Mouse (Mus musculus) lung, embryonic 14.5 days (tissue): ENCODE data around the gene Ifnz. TPM values are rescaled to one million over a fixed set of nuclear protein-coding genes. Genes with fewer than 3 reads are reported as not detected.
"Not testable (repeated sequence)": the region's sequence is repeated elsewhere in the genome, so short reads cannot be mapped to it uniquely, and the experiment has no call there.

Experiments
- ATAC-seq: fragments of 200-750 bp; cut with Nextera tagmentation; 2 replicates; pipeline ENCODE4 v1.8.0; 2017; ENCODE audit warnings: mild to moderate bottlenecking, moderate TSS enrichment, moderate library complexity; ENCODE audit not compliant: insufficient read depth
- DNase-seq: peaks from one replicate; pipeline ENCODE4 v3.0.0-alpha.2; 2015
- H3K27ac ChIP-seq: fragments of 300-500 bp; sonication (generic); 2 replicates; pipeline ENCODE4 v1.5.1; 2014; ENCODE audit warnings: low read depth, mild to moderate bottlenecking, moderate library complexity
- H3K27me3 ChIP-seq: fragments of 300-500 bp; sonication (generic); 2 replicates; pipeline ENCODE4 v1.6.1; 2014; ENCODE audit warnings: low read length, control low read depth; ENCODE audit not compliant: insufficient read depth
- H3K36me3 ChIP-seq: fragments of 300-500 bp; sonication (generic); 2 replicates; pipeline ENCODE4 v1.6.1; 2014; ENCODE audit warnings: control low read depth; ENCODE audit not compliant: insufficient read depth
- H3K4me1 ChIP-seq: fragments of 300-500 bp; sonication (generic); 2 replicates; pipeline ENCODE4 v1.6.1; 2014; ENCODE audit warnings: antibody characterized with exemption, control low read depth; ENCODE audit not compliant: insufficient read depth
- H3K4me2 ChIP-seq: fragments of 300-500 bp; sonication (generic); 2 replicates; pipeline ENCODE4 v1.6.1; 2014; ENCODE audit warnings: mild to moderate bottlenecking
- H3K4me3 ChIP-seq: fragments of 300-500 bp; sonication (generic); 2 replicates; pipeline ENCODE4 v1.5.1; 2014; ENCODE audit warnings: low read depth, low read length
- H3K9ac ChIP-seq: fragments of 300-500 bp; sonication (generic); 2 replicates; pipeline ENCODE4 v1.6.1; 2014
- H3K9me3 ChIP-seq: fragments of 300-500 bp; sonication (generic); 2 replicates; pipeline ENCODE4 v1.6.1; 2016; ENCODE audit warnings: low read depth, low read length, control low read depth
- CTCF ChIP-seq: IDR thresholded peaks from 2 replicates; pipeline ENCODE4 v1.5.1; 2016; ENCODE audit warnings: antibody characterized with exemption, low read depth
- WGBS: fragments of 180-500 bp; shearing (Covaris S2); extraction: QIAGEN DNeasy Blood & Tissue Kit; methylation state at CpG from one replicate; pipeline ENCODE4 v1.1.7; 2014; 5-methylcytosine and 5-hydroxymethylcytosine counted together
- polyA plus RNA-seq: library from polyadenylated mRNA; unstranded; fragments of >200 nt; fragmentation: Nextera tagmentation; extraction: Ambion mirVana; gene quantifications from 2 replicates; pipeline ENCODE4 v1.2.1, GENCODE M21; 2014

The Ifnz gene
- polyA plus RNA-seq, 1 experiment from 2014 or later: 0.14 TPM

GRCm38 (mm10) chr4:88815928-88816327 lies 34.0 kb downstream of the Ifnz start, which contains the start of gene Ifna7:
TSS of gene Ifna7 (plus strand) at chr4:88816228.
- no peaks in the 10 kb centered on the region for H3K4me1 ChIP-seq
- H3K9me3 ChIP-seq: no peaks in the 10 kb centered on the region
- H3K27me3 ChIP-seq: no peaks in the 10 kb centered on the region; the same call in 1 of the 2 replicates
- ATAC-seq: no peak
- no peak within 1 kb of the TSS for H3K27ac ChIP-seq
- no peak within 1 kb of the TSS for H3K4me2 ChIP-seq
- 51% methylated on average over 3 of the region's 3 CpGs for WGBS
- TF ChIP-seq CTCF: no peak
- DNase-seq: no peak
- no peak within 1 kb of the TSS for H3K9ac ChIP-seq
- H3K4me3 ChIP-seq: no peak within 1 kb of the TSS
- no peaks in the 10 kb centered on the region for H3K36me3 ChIP-seq

- no peaks in the 10 kb centered on the region; the same call in 1 of the 2 replicates for H3K27me3 ChIP-seq
These were observed 37.7 kb downstream of the Ifnz start, which contains the start of gene Ifna11 for GRCm38 (mm10) chr4:88819659-88820058. TSS of gene Ifna11 (plus strand) at chr4:88819959.

GRCm38 (mm10) chr4:88822995-88823394 lies 41.1 kb downstream of the Ifnz start:
- Histone ChIP-seq H3K4me3 (no peak overlapping the region), H3K27me3 (no peaks in the 10 kb centered on the region), H3K4me2 (no peak overlapping the region), H3K9ac (no peak overlapping the region), H3K4me1 (no peaks in the 10 kb centered on the region), H3K9me3 (no peaks in the 10 kb centered on the region), H3K27ac (no peak overlapping the region), H3K36me3 (no peaks in the 10 kb centered on the region)
- peak; percentile 58 for TF ChIP-seq CTCF
- DNase-seq: peak; percentile 62
- 20% methylated on average over 4 of the region's 4 CpGs for WGBS
- no peak for ATAC-seq

More at GRCm38 (mm10) chr4:88819659-88820058, 37.7 kb downstream of the Ifnz start, which contains the start of gene Ifna11:
- no peaks in the 10 kb centered on the region for H3K9me3 ChIP-seq
- no peak within 1 kb of the TSS for H3K9ac ChIP-seq
- no peak for TF ChIP-seq CTCF
- H3K36me3 ChIP-seq: no peaks in the 10 kb centered on the region
- H3K27ac ChIP-seq: no peak within 1 kb of the TSS
- H3K4me1 ChIP-seq: no peaks in the 10 kb centered on the region
- WGBS: 83% methylated on average over 1 of the region's 1 CpGs
- no peak for ATAC-seq
- no peak for DNase-seq
- H3K4me2 ChIP-seq: no peak within 1 kb of the TSS
- no peak within 1 kb of the TSS for H3K4me3 ChIP-seq

GRCm38 (mm10) chr4:88827116-88827515 lies 45.2 kb downstream of the Ifnz start, which contains the start of gene Ifna6:
TSS of gene Ifna6 (plus strand) at chr4:88827416.
- H3K4me2 ChIP-seq, H3K4me3 ChIP-seq, H3K9ac ChIP-seq, H3K9me3 ChIP-seq, DNase-seq, H3K36me3 ChIP-seq, ATAC-seq, H3K27me3 ChIP-seq, H3K4me1 ChIP-seq, H3K27ac ChIP-seq: not testable (repeated sequence)

GRCm38 (mm10) chr4:88830523-88830922 lies 48.6 kb downstream of the Ifnz start:
- Histone ChIP-seq H3K4me1 (no peaks in the 10 kb centered on the region), H3K36me3 (no peaks in the 10 kb centered on the region), H3K4me3 (no peak overlapping the region), H3K9me3 (no peaks in the 10 kb centered on the region), H3K27ac (no peak overlapping the region), H3K4me2 (no peak overlapping the region), H3K27me3 (no peaks in the 10 kb centered on the region), H3K9ac (no peak overlapping the region)
- peak; percentile 63 for DNase-seq
- WGBS: 30% methylated on average over 4 of the region's 4 CpGs
- no peak for ATAC-seq
- TF ChIP-seq CTCF: peak; percentile 45

Other genes with a start within 250 kb of the Ifnz start
- gene Ifna15, start 223.9 kb upstream of the Ifnz start, polyA plus RNA-seq: not detected in 2 replicates
- not detected in 2 replicates for gene Ifna14, start 210.3 kb upstream of the Ifnz start, polyA plus RNA-seq
- gene Ifna9, start 189.7 kb upstream of the Ifnz start, polyA plus RNA-seq: not detected in 2 replicates
- not detected in 2 replicates for gene Ifna12, start 178.8 kb upstream of the Ifnz start, polyA plus RNA-seq
- not detected in 2 replicates for gene C87499, start 147.7 kb upstream of the Ifnz start, polyA plus RNA-seq
- gene Ifna13, start 137.7 kb upstream of the Ifnz start, polyA plus RNA-seq: not detected in 2 replicates
- not detected in 2 replicates for gene Ifna16, start 105.2 kb upstream of the Ifnz start, polyA plus RNA-seq
- not detected in 2 replicates for gene Ifna2, start 98.2 kb upstream of the Ifnz start, polyA plus RNA-seq
- gene Ifnab, start 90.8 kb upstream of the Ifnz start, polyA plus RNA-seq: not detected in 2 replicates
- 1.1 TPM in 2 replicates for gene Gm26566, start 60.3 kb upstream of the Ifnz start, polyA plus RNA-seq
- 117 TPM in 2 replicates for gene Klhl9, start 59.7 kb upstream of the Ifnz start, polyA plus RNA-seq
- gene Gm13271, start 27.3 kb upstream of the Ifnz start, polyA plus RNA-seq: not detected in 2 replicates
- 0.27 and 0.33 TPM in 2 replicates for gene Gm13283, start 22.0 kb upstream of the Ifnz start, polyA plus RNA-seq
- 0.60 TPM in 1 of 2 replicates, not detected in the other for gene Gm13290, start 8.3 kb upstream of the Ifnz start, polyA plus RNA-seq
- not detected in 2 replicates for gene Gm13289, start 5.2 kb upstream of the Ifnz start, polyA plus RNA-seq
- gene Gm13272, start 2.3 kb upstream of the Ifnz start, polyA plus RNA-seq: not detected in 2 replicates
- not detected in 2 replicates for gene Gm13276, start 3.6 kb downstream of the Ifnz start, polyA plus RNA-seq
- not detected in 2 replicates for gene Gm13277, start 6.5 kb downstream of the Ifnz start, polyA plus RNA-seq
- gene Gm13278, start 9.4 kb downstream of the Ifnz start, polyA plus RNA-seq: not detected in 2 replicates
- gene Gm13275, start 12.4 kb downstream of the Ifnz start, polyA plus RNA-seq: not detected in 2 replicates
- gene Gm13279, start 15.3 kb downstream of the Ifnz start, polyA plus RNA-seq: not detected in 2 replicates
- 1.2 and 1.7 TPM in 2 replicates for gene Gm13285, start 17.5 kb downstream of the Ifnz start, polyA plus RNA-seq
- not detected in 2 replicates for gene Gm13287, start 21.1 kb downstream of the Ifnz start, polyA plus RNA-seq
- gene Gm13288, start 23.4 kb downstream of the Ifnz start, polyA plus RNA-seq: 0.09 TPM in 1 of 2 replicates, not detected in the other
- gene Ifna7, start 34.1 kb downstream of the Ifnz start, polyA plus RNA-seq: not detected in 2 replicates
- not detected in 2 replicates for gene Ifna11, start 37.8 kb downstream of the Ifnz start, polyA plus RNA-seq
- gene Ifna6, start 45.3 kb downstream of the Ifnz start, polyA plus RNA-seq: not detected in 2 replicates
- not detected in 2 replicates for gene Ifna5, start 53.4 kb downstream of the Ifnz start, polyA plus RNA-seq
- gene Ifna4, start 59.7 kb downstream of the Ifnz start, polyA plus RNA-seq: not detected in 2 replicates
- gene Ifna1, start 68.0 kb downstream of the Ifnz start, polyA plus RNA-seq: not detected in 2 replicates
- not detected in 2 replicates for gene Ifne, start 98.1 kb downstream of the Ifnz start, polyA plus RNA-seq